Mouse (Mus musculus): ENCODE results near the gene Rpl3. TPM values are rescaled to one million over a fixed set of nuclear protein-coding genes. Genes with fewer than 3 reads are reported as not detected.

The Rpl3 gene
- polyA plus RNA-seq, 1 experiment from 2014 or later, result 1,242 TPM

DNA sequence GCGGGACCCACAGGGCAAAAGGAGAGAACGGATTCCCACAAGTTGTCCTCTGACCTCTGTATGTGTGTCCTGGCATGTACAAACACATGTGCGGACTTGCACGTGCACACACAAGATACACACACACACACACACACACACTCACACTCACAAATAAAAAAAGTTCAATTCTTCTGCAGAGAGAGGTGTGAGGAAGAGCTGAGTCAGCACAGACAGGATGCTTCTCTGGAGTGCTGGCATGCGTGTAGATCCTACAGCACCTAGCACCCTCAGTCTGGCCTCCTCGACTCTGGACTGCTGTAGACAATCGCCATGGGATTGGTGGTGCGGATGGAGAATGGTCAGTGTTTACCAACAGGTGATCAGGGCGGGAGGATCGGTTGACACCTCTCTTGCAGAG is 47.4 kb downstream of the Rpl3 start:
- DNase-seq (ENCODE audit: low spot score), result no peak
- no peak overlapping the region for H3K4me2 ChIP-seq (ENCODE audit: low read depth, low read length)
- no peak for ATAC-seq (ENCODE audit: low read depth)
- H3K36me3 ChIP-seq (ENCODE audit: control insufficient read depth, insufficient read depth, low read length), result no peaks in the 10 kb centered on the region
- no peaks in the 10 kb centered on the region for H3K4me1 ChIP-seq (ENCODE audit: control insufficient read depth, insufficient read depth, low read length)
- H3K27me3 ChIP-seq (replicated peaks; ENCODE audit: control insufficient read depth, insufficient read depth, low read length), result no peaks in the 10 kb centered on the region
- peaks cover 7% of the 10 kb centered on the region; the same call in 1 of the 2 replicates for H3K9me3 ChIP-seq (ENCODE audit: control insufficient read depth, low read length)
- no peak overlapping the region for H3K4me3 ChIP-seq (ENCODE audit: low read depth, low read length)
- WGBS, result 89% methylated on average over 10 of the region's 10 CpGs
- no peak overlapping the region for H3K27ac ChIP-seq (replicated peaks; ENCODE audit: low read depth, low read length)
- no peak overlapping the region for H3K9ac ChIP-seq (ENCODE audit: low read depth, low read length)

DNA sequence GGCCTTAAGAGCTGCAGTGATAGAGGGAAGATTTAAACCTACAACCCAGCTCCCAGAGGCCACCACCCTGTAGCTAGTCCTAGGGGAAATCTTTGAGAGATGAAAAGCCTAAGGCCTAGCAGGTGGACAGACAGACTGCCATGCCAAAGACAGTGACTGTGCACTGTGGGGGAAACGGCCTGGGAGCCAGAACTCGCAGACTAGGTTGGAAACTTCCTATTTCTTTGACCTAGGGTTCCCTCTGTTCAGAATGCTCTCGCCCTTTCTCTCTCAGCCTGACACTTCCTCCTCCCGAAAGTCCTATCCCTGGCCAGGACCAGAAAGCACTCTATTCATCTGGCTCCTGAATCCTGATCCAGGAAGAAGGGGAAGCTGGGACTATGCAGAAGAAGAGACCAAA is 49.5 kb downstream of the Rpl3 start:
- DNase-seq (ENCODE audit: low spot score) (no peak), ATAC-seq (ENCODE audit: low read depth) (no peak)
- no peaks in the 10 kb centered on the region for H3K27me3 ChIP-seq (replicated peaks; ENCODE audit: control insufficient read depth, insufficient read depth, low read length)
- no peak overlapping the region for H3K4me3 ChIP-seq (ENCODE audit: low read depth, low read length)
- WGBS, result 72% methylated on average over 4 of the region's 4 CpGs
- no peak overlapping the region for H3K9ac ChIP-seq (ENCODE audit: low read depth, low read length)
- H3K4me2 ChIP-seq (ENCODE audit: low read depth, low read length), result no peak overlapping the region
- no peaks in the 10 kb centered on the region for H3K4me1 ChIP-seq (ENCODE audit: control insufficient read depth, insufficient read depth, low read length)
- no peaks in the 10 kb centered on the region for H3K36me3 ChIP-seq (ENCODE audit: control insufficient read depth, insufficient read depth, low read length)
- peaks cover 7% of the 10 kb centered on the region; the same call in 1 of the 2 replicates for H3K9me3 ChIP-seq (ENCODE audit: control insufficient read depth, low read length)
- no peak overlapping the region for H3K27ac ChIP-seq (replicated peaks; ENCODE audit: low read depth, low read length)

DNA sequence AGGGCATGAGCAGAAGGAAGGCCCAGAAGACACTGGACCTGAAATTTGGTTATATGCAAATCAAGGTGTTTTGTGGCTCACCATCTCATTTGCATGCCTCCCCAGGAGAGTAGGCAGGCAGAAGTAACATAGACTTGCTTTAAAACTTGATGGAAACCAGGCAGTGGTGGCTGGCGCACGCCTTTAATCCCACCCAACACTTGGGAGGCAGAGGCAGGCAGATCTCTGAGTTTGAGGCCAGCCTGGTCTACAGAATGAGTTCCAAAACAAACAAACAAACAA is 53.6 kb downstream of the Rpl3 start:
- 94% methylated on average over 2 of the region's 2 CpGs for WGBS

DNA sequence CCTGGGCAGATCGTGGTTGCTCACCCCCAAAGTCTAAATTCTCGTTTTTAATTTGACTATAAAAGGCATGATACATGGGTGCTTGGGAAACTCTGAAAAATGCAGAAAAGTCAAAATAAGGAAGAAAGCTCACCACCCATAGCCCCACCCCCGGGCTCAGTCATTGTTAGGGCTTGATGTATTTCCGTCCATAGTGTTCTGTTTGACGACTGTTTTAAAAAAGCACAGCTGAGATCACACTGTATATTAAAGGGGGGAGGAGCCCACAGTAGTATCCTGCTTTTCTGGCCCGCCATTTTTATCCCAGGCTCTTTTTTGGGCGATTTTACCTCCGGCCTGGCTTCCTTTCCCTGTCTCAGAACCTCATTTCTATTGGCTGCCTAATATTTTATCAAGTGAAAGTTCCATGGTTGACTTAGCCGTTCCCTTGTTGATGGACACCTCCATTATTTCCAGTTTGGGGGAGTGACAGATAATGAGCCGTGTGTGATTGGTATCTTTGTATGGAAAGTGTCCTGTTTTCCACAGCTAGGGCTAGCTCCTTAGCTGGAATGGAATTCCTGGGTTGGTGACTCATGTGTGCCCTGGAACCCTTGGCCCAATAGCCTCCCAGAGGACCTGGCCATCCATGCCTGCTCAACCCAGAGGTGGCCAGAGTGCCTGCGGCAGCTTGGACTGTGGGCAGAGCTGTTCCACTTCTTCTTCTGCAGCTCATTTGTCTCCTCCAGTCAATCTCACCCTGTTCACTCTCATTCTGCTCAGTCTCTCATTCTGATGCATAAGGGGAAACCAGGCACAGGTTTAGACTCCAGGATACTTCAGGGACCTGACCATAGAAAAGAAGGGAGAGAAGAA is 54.2 kb downstream of the Rpl3 start:
- no peaks in the 10 kb centered on the region for H3K9me3 ChIP-seq (ENCODE audit: control insufficient read depth, low read length)
- H3K4me3 ChIP-seq (ENCODE audit: low read depth, low read length), result no peak overlapping the region
- no peaks in the 10 kb centered on the region for H3K36me3 ChIP-seq (ENCODE audit: control insufficient read depth, insufficient read depth, low read length)
- 79% methylated on average over 11 of the region's 11 CpGs for WGBS
- no peak overlapping the region for H3K9ac ChIP-seq (ENCODE audit: low read depth, low read length)
- ATAC-seq (ENCODE audit: low read depth), result no peak
- no peaks in the 10 kb centered on the region for H3K4me1 ChIP-seq (ENCODE audit: control insufficient read depth, insufficient read depth, low read length)
- H3K27ac ChIP-seq (replicated peaks; ENCODE audit: low read depth, low read length), result no peak overlapping the region
- no peak overlapping the region for H3K4me2 ChIP-seq (ENCODE audit: low read depth, low read length)
- H3K27me3 ChIP-seq (replicated peaks; ENCODE audit: control insufficient read depth, insufficient read depth, low read length), result no peaks in the 10 kb centered on the region
- no peak for DNase-seq (ENCODE audit: low spot score)

More for the DNA sequence above, 53.6 kb downstream of the Rpl3 start:
- no peak overlapping the region for H3K4me2 ChIP-seq (ENCODE audit: low read depth, low read length)
- H3K9ac ChIP-seq (ENCODE audit: low read depth, low read length), result no peak overlapping the region
- H3K27ac ChIP-seq (replicated peaks; ENCODE audit: low read depth, low read length), result no peak overlapping the region
- no peaks in the 10 kb centered on the region for H3K4me1 ChIP-seq (ENCODE audit: control insufficient read depth, insufficient read depth, low read length)
- ATAC-seq (ENCODE audit: low read depth) (no peak), DNase-seq (ENCODE audit: low spot score) (no peak)
- H3K36me3 ChIP-seq (ENCODE audit: control insufficient read depth, insufficient read depth, low read length), result no peaks in the 10 kb centered on the region
- no peaks in the 10 kb centered on the region for H3K9me3 ChIP-seq (ENCODE audit: control insufficient read depth, low read length)
- H3K4me3 ChIP-seq (ENCODE audit: low read depth, low read length), result no peak overlapping the region
- H3K27me3 ChIP-seq (replicated peaks; ENCODE audit: control insufficient read depth, insufficient read depth, low read length), result no peaks in the 10 kb centered on the region

DNA sequence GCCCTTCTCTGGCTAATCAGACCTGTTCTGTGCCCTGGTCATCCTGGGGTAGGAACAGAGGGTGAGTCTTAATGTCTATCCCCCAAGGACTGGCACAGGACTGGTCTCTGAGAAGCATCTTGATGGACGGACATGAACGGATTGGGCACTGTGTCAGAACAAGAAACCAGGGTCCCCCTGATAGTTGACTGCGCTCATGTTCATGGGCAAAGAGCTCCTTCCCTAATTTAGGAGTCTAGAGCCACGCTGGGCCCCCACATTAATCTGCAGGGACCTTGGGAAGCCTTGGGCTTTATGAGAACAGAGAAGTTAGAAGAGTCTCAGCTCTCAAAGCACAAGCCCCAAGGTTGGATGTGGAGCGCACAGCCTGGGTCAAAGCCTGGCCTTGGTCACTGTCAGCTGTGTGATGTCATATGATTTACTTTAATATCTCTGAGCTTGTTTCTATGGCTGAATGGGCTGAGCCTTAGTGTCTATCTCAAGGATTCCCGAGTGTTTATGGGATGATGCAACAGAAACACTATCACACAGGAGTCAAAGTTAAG is 56.3 kb downstream of the Rpl3 start:
- WGBS, result 84% methylated on average over 6 of the region's 6 CpGs
- no peak overlapping the region for H3K4me3 ChIP-seq (ENCODE audit: low read depth, low read length)
- no peaks in the 10 kb centered on the region for H3K4me1 ChIP-seq (ENCODE audit: control insufficient read depth, insufficient read depth, low read length)
- ATAC-seq (ENCODE audit: low read depth), result no peak
- H3K36me3 ChIP-seq (ENCODE audit: control insufficient read depth, insufficient read depth, low read length), result no peaks in the 10 kb centered on the region
- no peaks in the 10 kb centered on the region for H3K27me3 ChIP-seq (replicated peaks; ENCODE audit: control insufficient read depth, insufficient read depth, low read length)
- no peak overlapping the region for H3K27ac ChIP-seq (replicated peaks; ENCODE audit: low read depth, low read length)
- DNase-seq (ENCODE audit: low spot score), result no peak
- H3K4me2 ChIP-seq (ENCODE audit: low read depth, low read length), result no peak overlapping the region
- peaks cover 4% of the 10 kb centered on the region; the same call in 1 of the 2 replicates for H3K9me3 ChIP-seq (ENCODE audit: control insufficient read depth, low read length)
- H3K9ac ChIP-seq (ENCODE audit: low read depth, low read length), result no peak overlapping the region

DNA sequence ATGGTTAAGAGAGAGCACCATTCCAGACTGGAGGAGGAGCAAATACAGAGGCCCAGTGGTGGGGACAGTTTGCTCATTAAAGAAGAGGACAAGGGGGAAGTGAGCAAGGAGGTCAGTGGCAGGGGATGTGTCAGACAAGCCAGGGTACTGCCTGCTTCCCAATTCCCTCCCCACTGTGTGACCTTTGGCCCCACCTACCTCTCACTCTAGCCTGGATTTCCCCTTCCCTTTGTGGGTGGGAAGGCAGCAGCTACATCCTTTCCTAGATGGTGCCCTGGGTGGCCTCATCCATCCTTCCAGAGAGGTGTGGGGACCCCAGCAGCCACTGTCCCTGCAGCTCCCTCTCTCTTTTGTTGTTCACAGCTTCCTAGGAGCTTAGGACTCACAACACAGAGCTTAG is 56.8 kb downstream of the Rpl3 start:
- DNase-seq (ENCODE audit: low spot score) (no peak), ATAC-seq (ENCODE audit: low read depth) (no peak)
- Histone ChIP-seq H3K4me3 (ENCODE audit: low read depth, low read length) (no peak overlapping the region), H3K27me3 (replicated peaks; ENCODE audit: control insufficient read depth, insufficient read depth, low read length) (no peaks in the 10 kb centered on the region), H3K9me3 (ENCODE audit: control insufficient read depth, low read length) (peaks cover 4% of the 10 kb centered on the region; the same call in 1 of the 2 replicates), H3K4me2 (ENCODE audit: low read depth, low read length) (no peak overlapping the region), H3K9ac (ENCODE audit: low read depth, low read length) (no peak overlapping the region), H3K4me1 (ENCODE audit: control insufficient read depth, insufficient read depth, low read length) (no peaks in the 10 kb centered on the region), H3K27ac (replicated peaks; ENCODE audit: low read depth, low read length) (no peak overlapping the region), H3K36me3 (ENCODE audit: control insufficient read depth, insufficient read depth, low read length) (no peaks in the 10 kb centered on the region)

DNA sequence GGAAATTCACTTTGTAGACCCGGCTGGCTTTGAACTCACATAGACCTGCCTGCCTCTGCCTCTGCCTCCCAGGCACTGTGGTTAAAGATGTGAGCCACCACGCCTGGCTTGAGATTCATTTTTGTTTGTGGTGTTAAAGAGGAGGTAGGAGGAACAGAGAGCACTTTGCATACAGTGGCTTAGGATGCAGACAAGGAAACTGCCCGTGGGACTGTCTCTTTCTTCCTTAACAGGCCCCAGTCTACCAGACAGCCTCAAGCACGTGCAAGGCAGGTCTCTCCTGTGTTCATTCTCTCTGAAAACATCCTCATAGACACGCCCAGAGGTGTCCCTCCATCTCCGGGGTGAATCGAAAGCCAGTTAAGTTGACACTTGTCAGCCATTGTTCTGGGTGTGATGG is 57.3 kb downstream of the Rpl3 start:
- DNase-seq (ENCODE audit: low spot score) (no peak), ATAC-seq (ENCODE audit: low read depth) (no peak)
- Histone ChIP-seq H3K36me3 (ENCODE audit: control insufficient read depth, insufficient read depth, low read length) (no peaks in the 10 kb centered on the region), H3K27ac (replicated peaks; ENCODE audit: low read depth, low read length) (no peak overlapping the region), H3K4me2 (ENCODE audit: low read depth, low read length) (no peak overlapping the region), H3K9ac (ENCODE audit: low read depth, low read length) (no peak overlapping the region), H3K27me3 (replicated peaks; ENCODE audit: control insufficient read depth, insufficient read depth, low read length) (no peaks in the 10 kb centered on the region), H3K4me3 (ENCODE audit: low read depth, low read length) (no peak overlapping the region), H3K4me1 (ENCODE audit: control insufficient read depth, insufficient read depth, low read length) (no peaks in the 10 kb centered on the region), H3K9me3 (ENCODE audit: control insufficient read depth, low read length) (peaks cover 4% of the 10 kb centered on the region; the same call in 1 of the 2 replicates)
- WGBS, result 67% methylated on average over 7 of the region's 7 CpGs

DNA sequence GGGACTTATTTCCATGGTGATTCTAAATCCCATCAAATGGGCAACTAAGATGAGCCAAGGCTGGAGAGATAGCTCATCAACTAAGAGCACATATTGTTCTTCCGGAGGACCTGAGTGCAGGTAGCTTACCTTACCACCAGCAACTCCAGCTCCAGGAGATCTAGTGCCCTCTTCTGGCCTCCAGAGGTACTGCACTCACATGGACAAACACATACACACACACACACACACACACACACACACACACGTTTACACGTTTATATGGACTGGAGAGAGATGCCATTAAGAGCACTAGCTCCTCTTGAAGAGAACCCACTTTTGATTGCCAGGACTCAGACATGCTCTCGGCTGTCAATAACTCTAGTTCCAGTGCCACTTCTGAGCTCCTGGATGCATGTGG is 60.5 kb downstream of the Rpl3 start:
- Histone ChIP-seq H3K36me3 (ENCODE audit: control insufficient read depth, insufficient read depth, low read length) (no peaks in the 10 kb centered on the region), H3K27ac (replicated peaks; ENCODE audit: low read depth, low read length) (no peak overlapping the region), H3K9me3 (ENCODE audit: control insufficient read depth, low read length) (peaks cover 4% of the 10 kb centered on the region; the same call in 1 of the 2 replicates), H3K27me3 (replicated peaks; ENCODE audit: control insufficient read depth, insufficient read depth, low read length) (no peaks in the 10 kb centered on the region), H3K9ac (ENCODE audit: low read depth, low read length) (no peak overlapping the region), H3K4me1 (ENCODE audit: control insufficient read depth, insufficient read depth, low read length) (no peaks in the 10 kb centered on the region), H3K4me3 (ENCODE audit: low read depth, low read length) (no peak overlapping the region), H3K4me2 (ENCODE audit: low read depth, low read length) (no peak overlapping the region)
- DNase-seq (ENCODE audit: low spot score) (no peak), ATAC-seq (ENCODE audit: low read depth) (no peak)
- 81% methylated on average over 4 of the region's 4 CpGs for WGBS

DNA sequence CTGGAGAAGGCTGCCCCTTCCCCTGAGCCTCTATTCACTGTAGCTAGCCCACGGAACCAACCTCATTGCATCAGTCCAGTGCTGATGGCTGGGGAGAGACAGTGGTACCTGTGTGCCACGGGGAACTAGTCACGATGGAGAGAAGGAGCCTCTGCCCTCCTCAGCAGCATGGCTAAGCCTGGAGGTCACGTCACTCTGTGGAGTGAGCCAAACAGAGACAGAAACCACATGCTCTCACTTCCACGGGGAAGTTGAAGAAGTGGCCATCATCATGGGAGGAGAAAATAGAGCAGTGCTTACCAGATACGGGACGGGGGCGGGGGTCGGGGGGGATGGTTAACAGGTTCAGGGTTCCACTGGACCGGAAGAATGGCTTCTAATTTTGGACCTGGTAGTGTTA is 61.3 kb downstream of the Rpl3 start:
- no peak overlapping the region for H3K4me2 ChIP-seq (ENCODE audit: low read depth, low read length)
- 93% methylated on average over 10 of the region's 10 CpGs for WGBS
- H3K36me3 ChIP-seq (ENCODE audit: control insufficient read depth, insufficient read depth, low read length), result no peaks in the 10 kb centered on the region
- H3K4me1 ChIP-seq (ENCODE audit: control insufficient read depth, insufficient read depth, low read length), result no peaks in the 10 kb centered on the region
- ATAC-seq (ENCODE audit: low read depth) (no peak), DNase-seq (ENCODE audit: low spot score) (no peak)
- H3K27me3 ChIP-seq (replicated peaks; ENCODE audit: control insufficient read depth, insufficient read depth, low read length), result no peaks in the 10 kb centered on the region
- no peak overlapping the region for H3K9ac ChIP-seq (ENCODE audit: low read depth, low read length)
- no peak overlapping the region for H3K4me3 ChIP-seq (ENCODE audit: low read depth, low read length)
- H3K27ac ChIP-seq (replicated peaks; ENCODE audit: low read depth, low read length), result no peak overlapping the region
- H3K9me3 ChIP-seq (ENCODE audit: control insufficient read depth, low read length), result peaks cover 4% of the 10 kb centered on the region; the same call in 1 of the 2 replicates

Measured in embryonic facial prominence, embryonic 14.5 days (tissue).